Mouse (Mus musculus) stomach, postnatal 0 days (tissue): Measurements from ENCODE around the gene Dmtf1. TPM values are rescaled to one million over a fixed set of nuclear protein-coding genes. Genes with fewer than 3 reads are reported as not detected.

Experiments used
- ATAC-seq: fragments of 200-750 bp; cut with Nextera tagmentation; 2 replicates; pipeline ENCODE4 v1.8.0; 2017; ENCODE audit not compliant: low FRiP score, low TSS enrichment
- DNase-seq: peaks from one replicate; pipeline ENCODE4 v3.0.0-alpha.2; 2016; ENCODE audit warnings: low spot score
- H3K27ac ChIP-seq: fragments of 300-500 bp; sonication (generic); replicated peaks from 2 replicates; pipeline ENCODE4 v1.5.1; 2014; ENCODE audit warnings: mild to moderate bottlenecking, control low read depth
- H3K27me3 ChIP-seq: fragments of 300-500 bp; sonication (generic); 2 replicates; pipeline ENCODE4 v1.6.1; 2014; ENCODE audit warnings: low read length; ENCODE audit not compliant: control insufficient read depth, insufficient read depth
- H3K36me3 ChIP-seq: fragments of 300-500 bp; sonication (generic); 2 replicates; pipeline ENCODE4 v1.6.1; 2014; ENCODE audit warnings: low read length, mixed read lengths; ENCODE audit not compliant: control insufficient read depth, insufficient read depth
- H3K4me1 ChIP-seq: fragments of 300-500 bp; sonication (generic); replicated peaks from 2 replicates; pipeline ENCODE4 v1.6.1; 2014; ENCODE audit warnings: antibody characterized with exemption; ENCODE audit not compliant: control insufficient read depth, insufficient read depth
- H3K4me2 ChIP-seq: fragments of 300-500 bp; sonication (generic); replicated peaks from 2 replicates; pipeline ENCODE4 v1.6.1; 2014; ENCODE audit warnings: low read depth, mild to moderate bottlenecking, control low read depth, moderate library complexity
- H3K4me3 ChIP-seq: fragments of 300-500 bp; sonication (generic); 2 replicates; pipeline ENCODE4 v1.5.1; 2014; ENCODE audit warnings: low read depth, low read length, control low read depth
- H3K9ac ChIP-seq: fragments of 300-500 bp; sonication (generic); 2 replicates; pipeline ENCODE4 v1.6.1; 2014; ENCODE audit warnings: mild to moderate bottlenecking, low read length, control low read depth, mixed read lengths
- H3K9me3 ChIP-seq: fragments of 300-500 bp; sonication (generic); 2 replicates; pipeline ENCODE4 v1.6.1; 2016; ENCODE audit warnings: low read length; ENCODE audit not compliant: control insufficient read depth
- CTCF ChIP-seq: IDR thresholded peaks from 2 replicates; pipeline ENCODE4 v1.5.1; 2016; ENCODE audit warnings: antibody characterized with exemption, low read depth, mild to moderate bottlenecking, moderate library complexity
- EP300 ChIP-seq: optimal IDR thresholded peaks from 2 replicates; pipeline ENCODE3; 2016; ENCODE audit warnings: antibody characterized with exemption
- WGBS: fragments of 180-500 bp; shearing (Covaris S2); extraction: QIAGEN DNeasy Blood & Tissue Kit; methylation state at CpG from one replicate; pipeline ENCODE4 v1.1.7; 2014; 5-methylcytosine and 5-hydroxymethylcytosine counted together
- polyA plus RNA-seq: library from polyadenylated mRNA; unstranded; fragments of >200 nt; fragmentation: Nextera tagmentation; extraction: Ambion mirVana; gene quantifications from 2 replicates; pipeline ENCODE4 v1.2.1, GENCODE M21; 2015

Dmtf1 gene
- polyA plus RNA-seq, 1 experiment from 2014 or later: 9.5 TPM

DNA sequence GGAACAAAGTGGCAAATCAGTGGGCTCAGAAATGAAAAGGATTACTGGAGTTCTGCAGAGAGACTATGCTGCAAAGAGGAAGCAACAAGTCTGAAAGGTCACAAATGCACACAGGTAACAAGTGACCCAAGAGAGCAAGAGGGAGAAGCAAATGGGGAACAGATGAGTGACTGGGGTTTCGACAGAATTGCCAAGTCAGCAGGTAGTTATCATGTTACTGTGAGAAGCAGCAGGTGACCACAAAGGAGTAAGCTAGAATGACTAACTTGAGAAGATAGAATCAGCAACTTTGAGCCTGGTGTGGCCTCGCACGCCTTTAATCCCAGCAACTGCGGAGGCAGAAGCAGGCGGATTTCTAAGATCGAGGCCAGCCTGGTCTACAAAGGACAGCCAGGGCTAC is 19.2 kb downstream of the Dmtf1 start:
- Histone ChIP-seq H3K36me3 (peaks cover 5% of the 10 kb centered on the region; the same call in 1 of the 2 replicates), H3K9ac (no peak overlapping the region), H3K4me3 (no peak overlapping the region), H3K27ac (no peak overlapping the region), H3K4me1 (no peaks in the 10 kb centered on the region), H3K9me3 (no peaks in the 10 kb centered on the region), H3K27me3 (no peaks in the 10 kb centered on the region), H3K4me2 (no peak overlapping the region)
- TF ChIP-seq CTCF (no peak), EP300 (no peak)
- DNase-seq: no peak
- 85% methylated on average over 6 of the region's 6 CpGs for WGBS
- ATAC-seq: no peak

- Histone ChIP-seq H3K9ac (no peak overlapping the region), H3K27ac (no peak overlapping the region), H3K4me3 (no peak overlapping the region), H3K9me3 (no peaks in the 10 kb centered on the region), H3K4me1 (no peaks in the 10 kb centered on the region), H3K27me3 (no peaks in the 10 kb centered on the region), H3K4me2 (no peak overlapping the region), H3K36me3 (peaks cover 7% of the 10 kb centered on the region; the same call in 1 of the 2 replicates)
- no peak for DNase-seq
- no peak for TF ChIP-seq CTCF
- WGBS: 87% methylated on average over 8 of the region's 8 CpGs
- ATAC-seq: no peak
Observed at GRCm38 (mm10) chr5:9140724-9141123, 20.9 kb downstream of the Dmtf1 start.

GRCm38 (mm10) chr5:9135588-9135987 is 26.0 kb downstream of the Dmtf1 start:
- Histone ChIP-seq H3K4me3 (no peak overlapping the region), H3K27me3 (no peaks in the 10 kb centered on the region), H3K4me1 (no peaks in the 10 kb centered on the region), H3K27ac (no peak overlapping the region), H3K4me2 (no peak overlapping the region), H3K36me3 (0 out of 2 replicates have a peak, but pooled peaks cover 5% of the 10 kb centered on the region), H3K9me3 (no peaks in the 10 kb centered on the region), H3K9ac (no peak overlapping the region)
- WGBS: 62% methylated on average over 3 of the region's 3 CpGs
- peak; percentile 53; the same call in 1 of the 2 replicates for ATAC-seq
- TF ChIP-seq EP300 (no peak), CTCF (no peak)
- DNase-seq: no peak

DNA sequence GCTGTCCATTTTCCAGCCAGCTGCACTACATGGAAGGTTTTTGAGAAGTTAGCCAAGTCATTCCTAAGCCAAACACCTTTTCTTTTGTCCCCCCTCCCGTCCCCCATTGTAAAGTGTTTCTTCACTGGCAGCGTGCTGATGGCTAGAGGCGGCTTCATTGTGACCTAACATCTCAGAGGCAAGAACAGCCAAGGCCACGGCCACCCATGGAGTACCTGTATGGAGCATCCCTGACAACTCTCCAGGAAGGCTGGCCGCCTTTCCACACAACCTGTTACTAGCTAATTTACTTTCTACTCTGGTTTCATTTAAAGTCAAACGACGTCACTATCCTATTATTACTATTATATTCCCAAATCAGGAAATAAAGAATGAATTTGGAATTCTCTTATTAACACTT is 29.8 kb downstream of the Dmtf1 start:
- Histone ChIP-seq H3K36me3 (peaks cover 9% of the 10 kb centered on the region; the same call in 1 of the 2 replicates), H3K4me3 (no peak overlapping the region), H3K9me3 (no peaks in the 10 kb centered on the region), H3K4me2 (no peak overlapping the region), H3K4me1 (no peaks in the 10 kb centered on the region), H3K27ac (no peak overlapping the region), H3K9ac (no peak overlapping the region), H3K27me3 (no peaks in the 10 kb centered on the region)
- DNase-seq (no peak), ATAC-seq (no peak)
- TF ChIP-seq CTCF (no peak), EP300 (no peak)
- WGBS: 87% methylated on average over 7 of the region's 7 CpGs

DNA sequence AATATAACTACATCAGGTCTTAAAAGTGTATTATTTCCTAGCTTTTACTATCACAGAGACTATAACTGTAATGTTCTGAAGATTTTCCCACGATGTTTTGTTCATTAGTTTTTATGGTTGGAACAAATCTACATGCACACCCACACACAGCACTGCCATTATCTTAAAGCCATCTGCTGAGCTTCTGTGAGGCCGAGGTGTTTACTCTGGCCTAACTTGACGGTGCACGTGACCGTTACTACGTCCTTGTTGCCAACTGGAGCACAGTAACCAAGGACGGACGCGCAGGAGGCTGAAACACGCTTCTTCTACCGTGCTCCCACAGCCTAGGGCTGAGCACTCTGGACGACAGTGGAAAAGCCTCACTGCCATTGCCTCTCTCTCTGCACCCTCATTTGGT is 33.0 kb downstream of the Dmtf1 start:
- ATAC-seq (no peak), DNase-seq (no peak)
- Histone ChIP-seq H3K9me3 (no peaks in the 10 kb centered on the region), H3K4me1 (no peaks in the 10 kb centered on the region), H3K27me3 (no peaks in the 10 kb centered on the region), H3K27ac (no peak overlapping the region), H3K4me2 (no peak overlapping the region), H3K9ac (no peak overlapping the region), H3K36me3 (peaks cover 24% of the 10 kb centered on the region; the same call in 1 of the 2 replicates), H3K4me3 (no peak overlapping the region)
- TF ChIP-seq EP300 (no peak), CTCF (no peak)
- 81% methylated on average over 12 of the region's 12 CpGs for WGBS

DNA sequence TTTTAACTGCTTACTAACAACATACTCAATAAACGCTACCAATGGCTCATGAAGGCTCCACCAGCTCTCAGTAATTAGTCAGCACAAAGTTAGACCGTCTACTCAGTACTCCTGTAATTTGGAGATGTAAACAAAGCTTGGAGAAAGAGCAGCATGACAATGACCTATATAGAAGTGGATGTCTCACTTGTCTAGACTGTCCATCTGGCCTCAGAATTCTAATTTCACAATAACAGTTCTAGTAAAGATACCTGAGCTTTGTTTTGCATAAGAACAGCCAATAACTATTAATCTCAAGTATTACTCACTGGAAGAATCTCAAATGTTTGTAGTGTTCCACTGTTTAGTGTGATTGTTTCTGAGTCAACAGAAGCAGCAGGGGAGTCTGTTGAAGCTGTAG is 37.4 kb downstream of the Dmtf1 start:
- 81% methylated on average over 2 of the region's 2 CpGs for WGBS

More for the DNA sequence above, 37.4 kb downstream of the Dmtf1 start:
- no peaks in the 10 kb centered on the region for H3K9me3 ChIP-seq
- peaks cover 36% of the 10 kb centered on the region for H3K36me3 ChIP-seq
- no peak overlapping the region for H3K27ac ChIP-seq
- H3K27me3 ChIP-seq: no peaks in the 10 kb centered on the region
- ATAC-seq (no peak), DNase-seq (no peak)
- no peak overlapping the region for H3K4me2 ChIP-seq
- no peak overlapping the region for H3K4me3 ChIP-seq
- no peak for TF ChIP-seq CTCF
- no peak for TF ChIP-seq EP300
- H3K4me1 ChIP-seq: no peaks in the 10 kb centered on the region
- H3K9ac ChIP-seq: no peak overlapping the region
